Mouse (Mus musculus): ENCODE data around the gene Gm29049. TPM values are rescaled to one million over a fixed set of nuclear protein-coding genes. Genes with fewer than 3 reads are reported as not detected.

The Gm29049 gene
- not detected for total RNA-seq (2023)

GRCm38 (mm10) chrY:7997068-7997467 is at the start of gene Gm29049:
Gm29049 (minus strand) TSS chrY:7997168.

Other genes starting within 250 kb of the Gm29049 start
- gene Gm20825, start 74.3 kb upstream of the Gm29049 start, total RNA-seq (2023) = not detected

All from neutrophil, adult 83 days (primary cell).